Mouse (Mus musculus) MEL (cell line): ENCODE data around the gene Mia3. TPM values are rescaled to one million over a fixed set of nuclear protein-coding genes. Genes with fewer than 3 reads are reported as not detected.
A peak's percentile ranks its signal among the peaks of the same experiment; 100 is the strongest.

Experiments
- DNase-seq: peaks from one replicate; pipeline ENCODE4 v3.0.0; 2011; ENCODE audit warnings: low read depth, low spot score
- H3K27ac ChIP-seq: 2 replicates; pipeline ENCODE4 v1.5.1; 2012; ENCODE audit warnings: low read depth, mild to moderate bottlenecking, control low read depth, low read length, moderate library complexity; ENCODE audit not compliant: control insufficient read depth
- H3K27me3 ChIP-seq, 2 experiments: fragments of 150-350 bp in 1 of 2; sonication (generic) in 1 of 2; 2 replicates each; pipeline ENCODE4 v1.6.1; 2012; ENCODE audit warnings: low read length in 2 of 2, mild to moderate bottlenecking in 2 of 2, improper control_type of control experiment in 1 of 2, moderate library complexity in 1 of 2; ENCODE audit not compliant: insufficient read depth in 2 of 2, control insufficient read depth in 1 of 2
- H3K36me3 ChIP-seq, 2 experiments: 2 replicates each; pipeline ENCODE4 v1.6.1; 2012 to 2014; ENCODE audit warnings: low read length in 2 of 2, improper control_type of control experiment in 1 of 2, inconsistent platforms in 1 of 2, mild to moderate bottlenecking in 1 of 2; ENCODE audit not compliant: insufficient read depth in 2 of 2, control insufficient read depth in 1 of 2
- H3K4me1 ChIP-seq, 2 experiments: fragments of 150-350 bp in 1 of 2; sonication (generic) in 1 of 2; 2 replicates each; pipeline ENCODE4 v1.6.1; 2012; ENCODE audit warnings: low read length in 2 of 2, improper control_type of control experiment in 1 of 2, mild to moderate bottlenecking in 1 of 2; ENCODE audit not compliant: insufficient read depth in 2 of 2, control insufficient read depth in 1 of 2
- H3K4me3 ChIP-seq, 2 experiments: fragments of 150-350 bp in 1 of 2; sonication (generic) in 1 of 2; 2 replicates each; pipeline ENCODE4 v1.5.1; 2012; ENCODE audit warnings: low read depth in 2 of 2, low read length in 2 of 2, mild to moderate bottlenecking in 2 of 2, moderate library complexity in 2 of 2, control low read depth in 1 of 2, improper control_type of control experiment in 1 of 2; ENCODE audit not compliant: control insufficient read depth in 1 of 2, insufficient read depth in 1 of 2
- H3K79me2 ChIP-seq: 2 replicates; pipeline ENCODE4 v1.6.1; 2012; ENCODE audit warnings: mild to moderate bottlenecking, low read length, moderate library complexity; ENCODE audit not compliant: control insufficient read depth, poor library complexity, insufficient read depth
- H3K9ac ChIP-seq: 2 replicates; pipeline ENCODE4 v1.6.1; 2012; ENCODE audit warnings: low read depth, mild to moderate bottlenecking, control low read depth, low read length, moderate library complexity; ENCODE audit not compliant: control insufficient read depth, poor library complexity, severe bottlenecking
- H3K9me3 ChIP-seq: fragments of 150-350 bp; sonication (generic); replicated peaks from 2 replicates; pipeline ENCODE4 v1.6.1; 2012; ENCODE audit warnings: mild to moderate bottlenecking, low read length, improper control_type of control experiment, moderate library complexity; ENCODE audit not compliant: insufficient read depth
- CHD2 ChIP-seq: IDR thresholded peaks from 2 replicates; pipeline ENCODE4 v1.6.1; 2011; ENCODE audit warnings: low read length, improper control_type of control experiment
- CTCF ChIP-seq, 3 experiments: IDR thresholded peaks in 2 of 3; conservative IDR thresholded peaks in 1 of 3; 2 replicates each; pipeline ENCODE4 v1.5.1; 2011 to 2012; ENCODE audit warnings: low read length in 3 of 3, low read depth in 2 of 3, mild to moderate bottlenecking in 2 of 3, improper control_type of control experiment in 1 of 3, inconsistent platforms in 1 of 3, mixed read lengths in 1 of 3, moderate library complexity in 1 of 3; ENCODE audit not compliant: control insufficient read depth in 1 of 3, insufficient read depth in 1 of 3, poor library complexity in 1 of 3, severe bottlenecking in 1 of 3
- E2F4 ChIP-seq: IDR thresholded peaks from 2 replicates; pipeline ENCODE4 v1.6.1; 2011; ENCODE audit warnings: low read depth, low read length, improper control_type of control experiment, borderline replicate concordance
- ELF1 ChIP-seq: IDR thresholded peaks from 2 replicates; pipeline ENCODE4 v1.6.1; 2014; ENCODE audit warnings: low read depth, mild to moderate bottlenecking, inconsistent platforms, low read length, improper control_type of control experiment, moderate library complexity
- EP300 ChIP-seq, 2 experiments: IDR thresholded peaks; 2 replicates each; pipeline ENCODE4 v1.6.1; 2011; ENCODE audit warnings: improper control_type of control experiment in 2 of 2, low read length in 2 of 2, low read depth in 1 of 2, mild to moderate bottlenecking in 1 of 2
- ETS1 ChIP-seq: IDR thresholded peaks from 2 replicates; pipeline ENCODE4 v1.6.1; 2012; ENCODE audit warnings: low read depth, mild to moderate bottlenecking, inconsistent platforms, low read length, improper control_type of control experiment, moderate library complexity
- GABPA ChIP-seq: IDR thresholded peaks from 2 replicates; pipeline ENCODE4 v1.6.1; 2012; ENCODE audit warnings: low read depth, mild to moderate bottlenecking, inconsistent platforms, low read length, improper control_type of control experiment, moderate library complexity
- HCFC1 ChIP-seq: IDR thresholded peaks from 2 replicates; pipeline ENCODE4 v1.6.1; 2012; ENCODE audit warnings: low read depth, mild to moderate bottlenecking, inconsistent platforms, low read length, improper control_type of control experiment, moderate library complexity
- JUND ChIP-seq: IDR thresholded peaks from 2 replicates; pipeline ENCODE4 v1.6.1; 2011; ENCODE audit warnings: low read depth, mild to moderate bottlenecking, improper control_type of control experiment, low read length
- MYB ChIP-seq: IDR thresholded peaks from 2 replicates; pipeline ENCODE4 v1.6.1; 2011; ENCODE audit warnings: mild to moderate bottlenecking, low read depth, low read length, improper control_type of control experiment
- MYC ChIP-seq: IDR thresholded peaks from 2 replicates; pipeline ENCODE4 v1.6.1; 2011; ENCODE audit warnings: low read depth, mild to moderate bottlenecking, low read length, improper control_type of control experiment, moderate library complexity
- POLR2AphosphoS2 ChIP-seq: IDR thresholded peaks from 2 replicates; pipeline ENCODE4 v1.6.1; 2011; ENCODE audit warnings: low read length, improper control_type of control experiment
- RAD21 ChIP-seq: IDR thresholded peaks from 2 replicates; pipeline ENCODE4 v1.6.1; 2011; ENCODE audit warnings: mild to moderate bottlenecking, low read depth, low read length, improper control_type of control experiment
- SIN3A ChIP-seq: IDR thresholded peaks from 2 replicates; pipeline ENCODE4 v1.6.1; 2012; ENCODE audit warnings: low read length, improper control_type of control experiment, inconsistent platforms
- SMC3 ChIP-seq: IDR thresholded peaks from 2 replicates; pipeline ENCODE4 v1.6.1; 2011; ENCODE audit warnings: low read depth, low read length, improper control_type of control experiment
- TCF12 ChIP-seq: IDR thresholded peaks from 2 replicates; pipeline ENCODE4 v1.6.1; 2014; ENCODE audit warnings: low read depth, mild to moderate bottlenecking, inconsistent platforms, low read length, improper control_type of control experiment, moderate library complexity
- USF1 ChIP-seq: IDR thresholded peaks from 2 replicates; pipeline ENCODE4 v1.6.1; 2014; ENCODE audit warnings: low read depth, mild to moderate bottlenecking, inconsistent platforms, low read length, improper control_type of control experiment, moderate library complexity
- USF2 ChIP-seq, 2 experiments: IDR thresholded peaks; 2 replicates each; pipeline ENCODE4 v1.6.1; 2011 to 2012; ENCODE audit warnings: improper control_type of control experiment in 2 of 2, low read length in 2 of 2, borderline replicate concordance in 1 of 2, inconsistent platforms in 1 of 2, low read depth in 1 of 2, mild to moderate bottlenecking in 1 of 2; ENCODE audit not compliant: insufficient read depth in 1 of 2
- ZC3H11A ChIP-seq: IDR thresholded peaks from 2 replicates; pipeline ENCODE4 v1.6.1; 2012; ENCODE audit warnings: low read depth, mild to moderate bottlenecking, inconsistent platforms, low read length, improper control_type of control experiment
- ZKSCAN1 ChIP-seq: IDR thresholded peaks from 2 replicates; pipeline ENCODE4 v1.6.1; 2012; ENCODE audit warnings: low read depth, mild to moderate bottlenecking, inconsistent platforms, low read length, improper control_type of control experiment, moderate library complexity
- ZMIZ1 ChIP-seq: IDR thresholded peaks from 2 replicates; pipeline ENCODE4 v1.6.1; 2012; ENCODE audit warnings: low read depth, mild to moderate bottlenecking, inconsistent platforms, low read length, improper control_type of control experiment, moderate library complexity
- ZNF384 ChIP-seq: IDR thresholded peaks from 2 replicates; pipeline ENCODE4 v1.6.1; 2012; ENCODE audit warnings: low read depth, mild to moderate bottlenecking, inconsistent platforms, low read length, improper control_type of control experiment
- polyA plus RNA-seq, 2 experiments: library from polyadenylated mRNA; stranded (reverse) in 1 of 2; unstranded in 1 of 2; fragments of >175 nt in 1 of 2; fragments of >200 nt in 1 of 2; gene quantifications; 2 replicates each; pipeline versions ENCODE4 v1.2.1 to v1.2.4; 2012; ENCODE audit warnings: low replicate concordance in 2 of 2, low read depth in 1 of 2; ENCODE audit not compliant: insufficient read length in 2 of 2, insufficient read depth in 1 of 2, missing spikeins in 1 of 2
- total RNA-seq: library from RNA; depleted of rRNA; stranded (reverse); fragments of 300-350 nt; gene quantifications from 2 replicates; pipeline ENCODE4 v1.2.3, GENCODE M21; 2012

Mia3 gene
- total and polyA plus RNA-seq, 3 experiments: 47.6 to 50.1 TPM; not detected in 1

- no peak for TF ChIP-seq E2F4
- no peak for TF ChIP-seq CHD2
- TF ChIP-seq RAD21: no peak
- TF ChIP-seq ZNF384: no peak
- peak; percentile 67 to 91; a peak in 3 of 4 replicates for TF ChIP-seq USF2 (IDR thresholded peaks at IDR 0.05; ENCODE audit: borderline replicate concordance in 1 of 2, insufficient read depth in 1 of 2, low read depth in 1 of 2, low read length in 2 of 2)
- no peak; the same call in 1 of the 2 replicates for TF ChIP-seq ZMIZ1
- peak; percentile 86 for TF ChIP-seq HCFC1
- no peak for TF ChIP-seq ZC3H11A
- TF ChIP-seq EP300 (IDR thresholded peaks at IDR 0.05; ENCODE audit: low read depth in 1 of 2, low read length in 2 of 2): no peak
- peak; percentile 63 for TF ChIP-seq POLR2AphosphoS2
- peak; percentile 97 for TF ChIP-seq USF1
- no peak for TF ChIP-seq ZKSCAN1
- no peak for TF ChIP-seq MYB
- no peak for TF ChIP-seq GABPA
- peak; percentile 47; the same call in 1 of the 2 replicates for TF ChIP-seq ETS1
- peak; percentile 91 for TF ChIP-seq SIN3A
Observed at GRCm38 (mm10) chr1:183296877-183297383, 72.4 kb downstream of the Mia3 start, which contains the start of gene Brox (continued).

- TF ChIP-seq JUND (no peak), ELF1 (peak; percentile 49; the same call in 1 of the 2 replicates)
- H3K9me3 ChIP-seq: no peaks in the 10 kb centered on the region
- H3K4me1 ChIP-seq: no peaks in the 10 kb centered on the region
- no peaks in the 10 kb centered on the region for H3K27me3 ChIP-seq
- H3K27ac ChIP-seq: peak within 1 kb of the TSS; percentile 68
- peaks cover 10% of the 10 kb centered on the region; the same call in 1 of the 2 replicates for H3K79me2 ChIP-seq
- H3K36me3 ChIP-seq: peaks cover 0 to 10% of the 10 kb centered on the region in 2 experiments; a peak in 2 of 4 replicates
- H3K9ac ChIP-seq: peak within 1 kb of the TSS; percentile 72
- peak; percentile 77 for DNase-seq
- peak within 1 kb of the TSS; percentile 74 to 94 for H3K4me3 ChIP-seq
Observed at GRCm38 (mm10) chr1:183296465-183296864, 72.9 kb downstream of the Mia3 start, which contains the start of gene Aida. Gene Aida (plus strand): TSS chr1:183296590.

- Histone ChIP-seq H3K36me3 (peaks cover 0 to 27% of the 10 kb centered on the region in 2 experiments; a peak in 2 of 4 replicates), H3K4me1 (no peaks in the 10 kb centered on the region), H3K27me3 (no peaks in the 10 kb centered on the region), H3K79me2 (0 out of 2 replicates have a peak, but pooled peaks cover 2% of the 10 kb centered on the region), H3K9ac (no peak overlapping the region)
- no peak for TF ChIP-seq CHD2
- TF ChIP-seq USF1: no peak
- TF ChIP-seq MYC: no peak
- TF ChIP-seq TCF12: no peak
- no peak for TF ChIP-seq SIN3A
- no peak for TF ChIP-seq CTCF (IDR thresholded peaks at IDR 0.05 in 2 of 3, conservative IDR thresholded peaks at IDR 0.05 in 1 of 3; ENCODE audit: control insufficient read depth in 1 of 3, insufficient read depth in 1 of 3, low read depth in 2 of 3, low read length in 3 of 3, poor library complexity in 1 of 3, severe bottlenecking in 1 of 3)
- TF ChIP-seq POLR2AphosphoS2: no peak
- TF ChIP-seq ZNF384: no peak
- TF ChIP-seq SMC3: no peak
- TF ChIP-seq, all 39 proteins: peak for 0
- H3K9me3 ChIP-seq: no peaks in the 10 kb centered on the region
- H3K27ac ChIP-seq: no peak overlapping the region
- H3K4me3 ChIP-seq: no peak overlapping the region
- DNase-seq: no peak
Observed at GRCm38 (mm10) chr1:183289576-183289975, 79.8 kb downstream of the Mia3 start.
